Mouse (Mus musculus): ENCODE data around the gene Scn7a. TPM values are rescaled to one million over a fixed set of nuclear protein-coding genes. Genes with fewer than 3 reads are reported as not detected.

The Scn7a gene
- polyA plus RNA-seq (2014; fragmentation: Nextera tagmentation; extraction: Ambion mirVana) = 0.19 and 0.40 TPM in 2 replicates

DNA sequence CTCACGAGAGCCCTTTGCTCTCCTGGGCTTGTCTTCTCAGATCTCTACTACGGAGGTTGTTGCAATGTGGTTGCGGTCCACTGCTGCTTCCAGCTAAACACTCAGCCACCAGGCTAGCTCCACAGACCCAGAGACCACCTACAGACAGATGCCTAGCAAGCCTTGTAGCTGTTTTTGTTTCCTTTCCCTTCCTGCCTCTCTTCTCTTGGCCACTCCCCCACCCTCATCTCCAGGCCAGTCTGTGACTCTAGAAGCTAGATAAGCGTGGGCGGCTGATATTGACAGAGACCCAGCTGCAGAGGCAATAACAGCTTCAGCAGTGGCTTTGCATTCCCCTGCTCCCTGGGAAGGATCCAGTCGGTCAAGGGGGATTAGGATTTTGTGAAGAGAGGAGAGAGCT lies at the start of gene Scn7a:
Gene Scn7a (minus strand): TSS at position 150 of the 400 bp plus-strand sequence.
- H3K4me1 ChIP-seq (ENCODE audit: control insufficient read depth, insufficient read depth, low read length) = no peaks in the 10 kb centered on the region
- H3K4me2 ChIP-seq = no peak within 1 kb of the TSS; the same call in 1 of the 2 replicates
- H3K9me3 ChIP-seq (ENCODE audit: control insufficient read depth, low read length) = no peaks in the 10 kb centered on the region
- H3K9ac ChIP-seq (ENCODE audit: low read length) = no peak within 1 kb of the TSS
- ATAC-seq (ENCODE audit: low FRiP score) = peak; percentile 55; the same call in 1 of the 2 replicates
- no peak within 1 kb of the TSS for H3K4me3 ChIP-seq (ENCODE audit: low read depth, low read length)
- DNase-seq (ENCODE audit: low spot score, missing footprints) = no peak
- H3K36me3 ChIP-seq (ENCODE audit: control insufficient read depth, insufficient read depth, low read length) = no peaks in the 10 kb centered on the region
- H3K27ac ChIP-seq (ENCODE audit: low read depth, low read length) = no peak within 1 kb of the TSS
- WGBS = 27% methylated on average over 6 of the region's 6 CpGs
- H3K27me3 ChIP-seq (ENCODE audit: control insufficient read depth, insufficient read depth, low read length) = no peaks in the 10 kb centered on the region

DNA sequence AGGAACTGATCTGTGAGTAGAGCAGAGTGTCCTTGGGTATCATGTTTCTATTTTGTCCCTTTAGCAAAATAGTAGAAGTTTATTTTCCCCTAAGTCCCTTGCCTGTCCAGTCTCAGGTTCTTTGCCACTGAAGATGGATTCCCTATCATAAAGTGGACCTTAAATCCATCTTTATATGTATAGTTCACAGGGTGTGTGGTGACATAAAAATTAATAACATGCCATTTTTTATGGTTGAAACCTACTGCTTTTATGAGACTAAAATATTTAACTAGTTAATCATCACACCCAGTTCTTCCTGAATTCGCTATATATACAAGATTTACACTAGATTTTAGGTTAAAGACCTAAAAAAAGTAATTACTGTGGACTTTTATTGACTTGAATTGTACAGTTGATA lies 43.0 kb upstream of the Scn7a start:
- 63% methylated on average over 1 of the region's 1 CpGs for WGBS
- no peaks in the 10 kb centered on the region for H3K4me1 ChIP-seq (ENCODE audit: control insufficient read depth, insufficient read depth, low read length)
- H3K9me3 ChIP-seq (ENCODE audit: control insufficient read depth, low read length) = no peaks in the 10 kb centered on the region
- H3K36me3 ChIP-seq (ENCODE audit: control insufficient read depth, insufficient read depth, low read length) = no peaks in the 10 kb centered on the region
- H3K27ac ChIP-seq (ENCODE audit: low read depth, low read length) = no peak overlapping the region
- ATAC-seq (ENCODE audit: low FRiP score) (no peak), DNase-seq (ENCODE audit: low spot score, missing footprints) (no peak)
- no peak overlapping the region for H3K4me2 ChIP-seq
- H3K9ac ChIP-seq (ENCODE audit: low read length) = no peak overlapping the region
- H3K4me3 ChIP-seq (ENCODE audit: low read depth, low read length) = no peak overlapping the region
- H3K27me3 ChIP-seq (ENCODE audit: control insufficient read depth, insufficient read depth, low read length) = no peaks in the 10 kb centered on the region

DNA sequence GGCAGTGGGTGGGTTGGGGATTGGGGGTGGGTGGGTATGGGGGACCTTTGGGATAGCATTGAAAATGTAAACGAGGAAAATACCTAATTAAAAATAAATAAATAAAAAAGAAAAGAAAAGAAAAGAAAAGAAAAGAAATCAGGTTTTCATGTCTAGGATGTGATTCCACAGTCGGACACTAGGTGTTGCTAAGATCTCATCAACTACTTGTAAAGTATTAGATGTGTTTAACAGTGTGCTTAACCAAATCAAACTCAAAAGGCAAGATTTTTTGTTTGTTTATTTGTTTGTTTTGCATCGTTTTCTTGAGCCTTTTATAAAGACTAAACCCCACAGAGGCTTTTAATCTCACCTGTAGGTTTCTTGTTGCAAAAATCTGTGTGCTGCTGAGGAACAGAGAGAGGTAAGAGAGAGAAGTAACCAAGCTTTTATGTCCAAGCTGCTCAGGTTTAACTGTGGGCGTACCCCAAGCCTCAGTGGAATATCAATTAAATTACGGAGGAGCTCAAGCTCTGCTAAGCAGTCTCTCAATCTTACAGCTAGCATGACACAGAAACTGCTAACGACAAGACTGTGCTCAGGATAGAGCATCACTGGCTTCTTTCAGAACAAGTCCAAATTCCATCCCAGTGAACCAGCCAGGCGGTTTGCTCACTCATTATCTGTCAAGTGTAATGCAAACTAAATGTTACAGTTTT lies 35.3 kb upstream of the Scn7a start:
- DNase-seq (ENCODE audit: low spot score, missing footprints) (no peak), ATAC-seq (ENCODE audit: low FRiP score) (peak; percentile 64; the same call in 1 of the 2 replicates)
- Histone ChIP-seq H3K27ac (ENCODE audit: low read depth, low read length) (no peak overlapping the region), H3K4me3 (ENCODE audit: low read depth, low read length) (no peak overlapping the region), H3K9ac (ENCODE audit: low read length) (no peak overlapping the region), H3K9me3 (ENCODE audit: control insufficient read depth, low read length) (no peaks in the 10 kb centered on the region), H3K4me1 (ENCODE audit: control insufficient read depth, insufficient read depth, low read length) (no peaks in the 10 kb centered on the region), H3K27me3 (ENCODE audit: control insufficient read depth, insufficient read depth, low read length) (no peaks in the 10 kb centered on the region), H3K4me2 (no peak overlapping the region), H3K36me3 (ENCODE audit: control insufficient read depth, insufficient read depth, low read length) (no peaks in the 10 kb centered on the region)
- WGBS = 46% methylated on average over 7 of the region's 7 CpGs

DNA sequence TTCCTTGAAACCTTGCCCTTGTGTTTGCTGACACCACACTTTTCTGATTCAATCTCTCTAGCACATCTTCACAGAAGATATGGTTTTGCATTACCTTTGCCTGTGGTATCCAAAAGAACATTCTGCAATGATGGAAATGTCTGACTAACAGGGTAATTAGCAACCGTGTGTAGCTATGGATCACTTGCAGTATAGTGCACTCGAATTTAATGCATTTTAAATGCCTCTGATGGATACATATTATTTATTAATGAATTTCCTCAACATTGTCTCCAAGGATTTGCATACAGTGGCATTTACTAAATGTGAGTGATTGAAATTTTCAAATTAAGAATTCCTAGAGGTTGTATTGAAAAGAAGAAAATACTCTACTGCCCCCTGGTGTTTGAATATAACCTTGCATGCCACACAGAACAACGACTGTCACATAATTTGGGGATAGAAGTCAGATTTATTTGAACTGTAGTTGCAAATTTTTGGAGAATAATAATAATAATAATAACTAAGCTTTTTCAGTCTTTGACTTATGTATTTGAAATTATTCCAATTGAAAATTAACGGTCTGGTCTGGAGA lies 15.0 kb upstream of the Scn7a start:
- Histone ChIP-seq H3K4me1 (ENCODE audit: control insufficient read depth, insufficient read depth, low read length) (no peaks in the 10 kb centered on the region), H3K27me3 (ENCODE audit: control insufficient read depth, insufficient read depth, low read length) (no peaks in the 10 kb centered on the region), H3K9me3 (ENCODE audit: control insufficient read depth, low read length) (no peaks in the 10 kb centered on the region), H3K4me2 (no peak overlapping the region), H3K9ac (ENCODE audit: low read length) (no peak overlapping the region), H3K4me3 (ENCODE audit: low read depth, low read length) (no peak overlapping the region), H3K36me3 (ENCODE audit: control insufficient read depth, insufficient read depth, low read length) (no peaks in the 10 kb centered on the region), H3K27ac (ENCODE audit: low read depth, low read length) (no peak overlapping the region)
- DNase-seq (ENCODE audit: low spot score, missing footprints) (no peak), ATAC-seq (ENCODE audit: low FRiP score) (peak; percentile 64; the same call in 1 of the 2 replicates)
- WGBS = 47% methylated on average over 4 of the region's 4 CpGs

DNA sequence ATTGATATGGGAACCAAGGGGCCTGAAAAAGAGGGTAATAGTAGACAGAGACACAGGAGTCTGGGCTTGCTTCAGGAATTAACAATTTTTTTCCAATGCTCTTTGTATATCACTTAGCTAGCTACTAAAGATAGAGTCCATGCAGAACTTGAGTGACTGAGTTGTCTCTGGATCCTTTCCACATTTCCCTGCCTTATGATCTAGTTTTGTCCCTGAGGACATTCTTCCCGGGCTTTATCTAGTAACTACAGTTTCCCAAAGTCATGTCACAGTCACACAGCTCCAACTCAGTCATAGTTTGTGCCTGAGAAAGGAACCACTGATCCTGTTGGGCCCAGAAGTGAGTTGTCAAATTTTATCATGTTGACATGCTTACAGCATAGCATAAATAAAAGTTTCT lies 12.8 kb upstream of the Scn7a start:
- H3K36me3 ChIP-seq (ENCODE audit: control insufficient read depth, insufficient read depth, low read length) = no peaks in the 10 kb centered on the region
- no peak overlapping the region for H3K9ac ChIP-seq (ENCODE audit: low read length)
- H3K4me1 ChIP-seq (ENCODE audit: control insufficient read depth, insufficient read depth, low read length) = no peaks in the 10 kb centered on the region
- no peak for DNase-seq (ENCODE audit: low spot score, missing footprints)
- no peak for ATAC-seq (ENCODE audit: low FRiP score)
- H3K27ac ChIP-seq (ENCODE audit: low read depth, low read length) = no peak overlapping the region
- 85% methylated on average over 1 of the region's 1 CpGs for WGBS
- H3K27me3 ChIP-seq (ENCODE audit: control insufficient read depth, insufficient read depth, low read length) = no peaks in the 10 kb centered on the region
- H3K9me3 ChIP-seq (ENCODE audit: control insufficient read depth, low read length) = no peaks in the 10 kb centered on the region
- no peak overlapping the region for H3K4me2 ChIP-seq
- H3K4me3 ChIP-seq (ENCODE audit: low read depth, low read length) = no peak overlapping the region

DNA sequence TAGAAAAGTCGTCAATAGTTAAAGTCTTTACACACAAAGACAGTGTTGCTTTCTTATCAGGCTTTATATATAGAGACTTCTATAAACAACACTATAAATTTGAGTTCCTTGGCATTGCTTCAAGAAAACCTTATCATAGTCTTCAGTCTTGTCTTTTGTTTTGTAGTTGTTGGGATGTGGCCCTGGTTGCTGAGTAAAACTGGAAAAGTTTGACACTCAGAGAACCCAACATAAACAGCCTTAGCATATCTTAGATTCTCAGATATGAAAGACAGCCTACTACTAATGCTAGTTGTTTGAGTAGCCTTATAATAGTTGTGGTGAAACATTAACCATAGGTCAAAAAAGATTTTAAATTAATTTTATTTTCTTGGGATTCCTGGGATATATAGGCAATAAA lies 6.9 kb upstream of the Scn7a start:
- H3K4me3 ChIP-seq (ENCODE audit: low read depth, low read length) = no peak overlapping the region
- no peaks in the 10 kb centered on the region for H3K27me3 ChIP-seq (ENCODE audit: control insufficient read depth, insufficient read depth, low read length)
- ATAC-seq (ENCODE audit: low FRiP score) (no peak), DNase-seq (ENCODE audit: low spot score, missing footprints) (no peak)
- no peaks in the 10 kb centered on the region for H3K36me3 ChIP-seq (ENCODE audit: control insufficient read depth, insufficient read depth, low read length)
- no peaks in the 10 kb centered on the region for H3K4me1 ChIP-seq (ENCODE audit: control insufficient read depth, insufficient read depth, low read length)
- no peaks in the 10 kb centered on the region for H3K9me3 ChIP-seq (ENCODE audit: control insufficient read depth, low read length)
- no peak overlapping the region for H3K4me2 ChIP-seq
- 75% methylated on average over 1 of the region's 1 CpGs for WGBS
- no peak overlapping the region for H3K27ac ChIP-seq (ENCODE audit: low read depth, low read length)
- H3K9ac ChIP-seq (ENCODE audit: low read length) = no peak overlapping the region

DNA sequence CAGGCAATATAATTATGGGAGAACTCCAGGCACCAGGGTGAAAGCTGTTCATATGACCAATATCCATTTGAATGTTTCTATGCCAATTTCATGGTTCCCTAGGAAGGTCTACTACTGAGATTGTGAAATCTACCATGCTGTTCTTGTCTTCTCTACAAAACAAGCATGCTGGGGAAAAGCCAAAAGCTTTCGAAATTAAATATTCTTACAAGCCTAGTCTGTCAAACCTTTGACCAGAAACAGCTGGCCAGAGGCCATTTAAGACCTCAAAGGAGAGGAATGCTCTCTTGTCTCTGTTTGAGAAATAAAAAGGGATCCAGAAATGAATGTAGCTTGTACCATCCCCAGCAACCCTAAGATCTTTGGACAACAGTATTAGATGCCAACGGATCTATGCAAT lies 3.8 kb downstream of the Scn7a start:
- 93% methylated on average over 2 of the region's 2 CpGs for WGBS
- no peak overlapping the region for H3K27ac ChIP-seq (ENCODE audit: low read depth, low read length)
- no peak overlapping the region for H3K9ac ChIP-seq (ENCODE audit: low read length)
- no peak for DNase-seq (ENCODE audit: low spot score, missing footprints)
- H3K4me1 ChIP-seq (ENCODE audit: control insufficient read depth, insufficient read depth, low read length) = no peaks in the 10 kb centered on the region
- H3K9me3 ChIP-seq (ENCODE audit: control insufficient read depth, low read length) = no peaks in the 10 kb centered on the region
- no peak for ATAC-seq (ENCODE audit: low FRiP score)
- H3K4me2 ChIP-seq = no peak overlapping the region
- no peaks in the 10 kb centered on the region for H3K27me3 ChIP-seq (ENCODE audit: control insufficient read depth, insufficient read depth, low read length)
- H3K4me3 ChIP-seq (ENCODE audit: low read depth, low read length) = no peak overlapping the region
- H3K36me3 ChIP-seq (ENCODE audit: control insufficient read depth, insufficient read depth, low read length) = no peaks in the 10 kb centered on the region

DNA sequence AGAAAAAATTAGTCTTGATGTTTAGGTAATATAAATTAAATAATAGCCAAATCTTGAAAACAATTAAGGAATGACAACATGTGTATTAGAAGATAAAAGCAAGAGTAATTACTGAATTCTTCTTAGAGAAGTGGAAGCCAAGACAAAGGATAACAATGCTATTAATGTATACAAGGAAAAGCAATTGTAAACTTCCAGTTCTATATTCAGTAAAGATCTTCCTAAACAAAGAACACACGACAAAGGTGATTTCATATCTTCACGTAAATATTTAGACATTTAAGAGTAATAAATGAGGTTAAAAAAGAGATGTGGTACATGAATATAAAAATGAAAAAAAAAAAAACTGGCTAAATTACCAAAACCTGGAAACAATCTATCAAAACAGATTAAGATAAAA lies 16.7 kb downstream of the Scn7a start:
- no peak for DNase-seq (ENCODE audit: low spot score, missing footprints)
- Histone ChIP-seq H3K4me3 (ENCODE audit: low read depth, low read length) (no peak overlapping the region), H3K27ac (ENCODE audit: low read depth, low read length) (no peak overlapping the region), H3K4me2 (no peak overlapping the region), H3K27me3 (ENCODE audit: control insufficient read depth, insufficient read depth, low read length) (no peaks in the 10 kb centered on the region), H3K36me3 (ENCODE audit: control insufficient read depth, insufficient read depth, low read length) (no peaks in the 10 kb centered on the region), H3K4me1 (ENCODE audit: control insufficient read depth, insufficient read depth, low read length) (no peaks in the 10 kb centered on the region), H3K9me3 (ENCODE audit: control insufficient read depth, low read length) (no peaks in the 10 kb centered on the region), H3K9ac (ENCODE audit: low read length) (no peak overlapping the region)
- 82% methylated on average over 2 of the region's 2 CpGs for WGBS
- ATAC-seq (ENCODE audit: low FRiP score) = no peak

DNA sequence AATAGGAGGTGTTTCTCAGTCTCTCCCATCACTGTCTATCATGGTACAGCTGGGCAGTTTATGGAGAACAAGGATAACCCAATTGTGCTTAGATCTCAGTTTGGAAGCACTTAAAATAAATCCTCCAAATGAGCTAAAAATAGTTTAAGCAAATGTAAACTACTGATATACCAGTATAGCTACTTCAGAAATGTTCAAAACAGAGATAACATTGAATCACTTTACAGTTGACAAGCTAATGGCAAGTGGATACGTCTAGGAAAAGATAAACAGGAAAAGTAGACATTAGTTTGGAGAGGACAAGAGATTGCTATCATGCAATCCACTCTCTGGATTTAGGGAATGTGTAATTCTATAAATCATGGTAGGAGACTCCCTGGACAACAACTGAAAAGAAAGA lies 19.5 kb downstream of the Scn7a start:
- Histone ChIP-seq H3K9ac (ENCODE audit: low read length) (no peak overlapping the region), H3K4me3 (ENCODE audit: low read depth, low read length) (no peak overlapping the region), H3K36me3 (ENCODE audit: control insufficient read depth, insufficient read depth, low read length) (no peaks in the 10 kb centered on the region), H3K4me1 (ENCODE audit: control insufficient read depth, insufficient read depth, low read length) (no peaks in the 10 kb centered on the region), H3K9me3 (ENCODE audit: control insufficient read depth, low read length) (no peaks in the 10 kb centered on the region), H3K27me3 (ENCODE audit: control insufficient read depth, insufficient read depth, low read length) (no peaks in the 10 kb centered on the region), H3K4me2 (no peak overlapping the region), H3K27ac (ENCODE audit: low read depth, low read length) (no peak overlapping the region)
- DNase-seq (ENCODE audit: low spot score, missing footprints) (no peak), ATAC-seq (ENCODE audit: low FRiP score) (no peak)
- 87% methylated on average over 1 of the region's 1 CpGs for WGBS
